Mouse (Mus musculus) ovary, postnatal 14 days (tissue): ENCODE data around the gene Dpm2.

Source experiments
- DNase-seq: peaks from one replicate; pipeline ENCODE4 v3.0.0; 2022; ENCODE audit warnings: low spot score

Gene Dpm2

GRCm38 (mm10) chr2:32585149-32585714 lies 14.6 kb downstream of the Dpm2 start:
- DNase-seq = no peak

GRCm38 (mm10) chr2:32586871-32587351 lies 16.3 kb downstream of the Dpm2 start, which contains the start of gene St6galnac4:
TSS of gene St6galnac4 (plus strand) at chr2:32587095.
- DNase-seq = peak; percentile 77

DNA sequence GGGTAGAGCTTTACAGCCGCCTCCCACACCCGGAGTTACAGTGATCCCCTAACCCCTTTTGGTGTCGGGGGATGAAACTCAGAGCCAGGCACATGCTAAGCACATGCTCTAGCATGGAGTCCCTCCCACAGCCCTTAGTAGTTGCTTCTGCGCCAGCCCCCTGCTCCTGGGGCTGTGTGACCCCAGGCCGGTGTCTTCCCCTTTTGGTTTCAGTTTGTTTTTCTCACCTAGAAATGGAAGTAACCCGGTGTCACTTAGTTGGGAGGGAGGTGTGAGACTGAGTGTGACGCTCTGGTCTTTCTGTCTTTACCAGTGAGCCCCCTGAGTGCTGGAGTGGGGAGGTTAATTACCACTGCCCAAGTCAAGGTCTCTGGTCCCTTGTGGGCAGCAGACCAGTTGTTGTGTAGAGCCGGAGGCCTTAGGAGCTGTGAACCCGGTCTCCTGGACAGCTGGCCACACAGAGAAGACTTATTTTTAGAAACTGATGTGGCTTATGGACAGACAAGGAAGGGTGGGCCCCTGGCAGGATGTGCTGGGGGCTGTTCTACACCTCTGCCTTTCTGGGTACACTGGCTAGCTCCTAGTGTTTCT lies 17.2 kb downstream of the Dpm2 start:
- no peak for DNase-seq

DNA sequence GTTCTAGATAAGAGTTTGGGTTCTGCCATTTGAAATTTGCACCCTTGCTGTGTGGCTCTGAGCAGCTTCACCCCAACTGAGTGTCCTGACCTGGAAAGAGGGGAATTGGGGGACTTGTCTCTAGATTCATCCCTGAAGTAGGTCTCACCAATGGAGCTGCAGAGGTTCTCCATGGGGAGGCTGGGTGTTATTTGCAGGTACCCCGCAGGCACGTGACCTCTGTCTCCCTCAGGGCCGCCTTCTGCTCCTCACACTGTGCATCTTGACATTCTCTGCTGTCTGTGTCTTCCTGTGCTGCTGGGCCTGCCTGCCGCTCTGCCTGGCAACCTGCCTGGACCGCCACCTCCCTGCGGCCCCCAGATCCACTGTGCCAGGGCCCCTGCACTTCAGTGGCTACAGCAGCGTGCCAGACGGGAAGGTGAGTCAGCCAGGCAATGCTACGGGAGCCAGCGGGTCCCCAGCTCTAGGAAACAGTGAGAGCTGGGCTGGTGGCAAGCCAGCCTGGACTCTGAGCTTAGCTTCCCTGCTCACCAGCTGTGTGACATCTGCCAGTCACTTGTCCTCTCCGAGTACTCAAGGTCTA lies 18.6 kb downstream of the Dpm2 start:
- no peak for DNase-seq

- DNase-seq = no peak
Observed at GRCm38 (mm10) chr2:32590224-32590623, 19.6 kb downstream of the Dpm2 start.

DNA sequence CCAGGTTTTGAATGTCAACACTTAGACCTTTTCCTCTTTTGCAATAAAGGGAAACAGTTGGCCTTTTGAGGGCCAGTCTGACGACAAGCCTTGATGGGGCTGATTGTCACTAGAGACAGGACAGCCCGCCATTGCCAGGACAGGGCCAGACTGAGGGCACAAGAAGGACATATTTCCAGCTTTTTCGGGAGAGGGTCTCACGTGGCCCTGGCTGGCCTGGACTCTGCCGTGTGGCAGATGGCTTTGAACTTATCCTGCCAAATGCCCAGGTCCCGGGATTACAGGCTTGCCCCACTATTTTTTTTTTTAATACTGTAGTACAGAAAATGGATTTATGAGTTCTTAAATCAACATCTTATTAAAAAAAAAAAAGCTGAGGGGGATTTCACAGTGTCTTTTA lies 20.6 kb downstream of the Dpm2 start:
- no peak for DNase-seq

DNA sequence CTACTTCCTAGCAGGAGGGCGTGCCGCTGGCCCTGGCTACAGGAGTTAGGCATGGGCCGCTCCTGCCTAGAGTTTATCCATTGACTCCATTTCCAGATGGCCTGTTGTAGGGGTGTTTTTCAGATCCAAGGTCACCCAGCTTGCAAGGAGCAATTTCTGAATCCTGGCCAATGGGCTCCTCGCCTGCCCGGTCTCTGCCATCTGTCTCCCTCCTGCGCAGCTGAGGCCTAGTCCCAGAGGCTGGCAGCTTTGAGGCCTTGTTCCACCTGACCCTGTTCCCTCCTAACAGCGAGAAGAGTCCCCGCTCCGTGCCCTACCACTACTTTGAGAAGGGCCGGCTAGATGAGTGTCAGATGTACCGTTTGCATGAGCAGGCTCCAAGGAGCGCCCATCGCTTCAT lies 26.1 kb downstream of the Dpm2 start:
- DNase-seq = no peak

GRCm38 (mm10) chr2:32597248-32597647 lies 26.6 kb downstream of the Dpm2 start:
- no peak for DNase-seq

GRCm38 (mm10) chr2:32597699-32598098 lies 27.0 kb downstream of the Dpm2 start:
- DNase-seq = no peak

- no peak for DNase-seq
Observed at GRCm38 (mm10) chr2:32598506-32598905, 27.8 kb downstream of the Dpm2 start.

DNA sequence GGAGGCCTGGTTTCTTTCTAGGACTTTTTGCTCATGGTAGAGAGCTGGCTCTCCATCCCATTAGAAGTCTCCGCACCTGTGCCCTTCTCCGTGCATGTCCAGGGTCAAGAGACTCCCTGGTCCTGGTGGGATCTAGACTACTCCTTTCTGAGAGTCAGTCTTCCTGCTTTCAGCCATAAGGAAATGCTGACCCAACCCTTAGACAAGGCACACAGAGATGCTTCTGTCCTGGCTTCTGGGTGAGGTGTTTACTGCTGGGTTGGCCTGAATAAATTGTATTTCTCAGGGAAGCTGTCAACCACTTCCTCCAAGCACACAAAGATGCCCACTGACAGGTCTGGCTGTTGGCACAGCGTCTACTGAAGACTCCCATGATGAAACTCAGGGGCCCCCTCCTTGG lies 28.8 kb downstream of the Dpm2 start, which contains the start of gene St6galnac6:
Gene St6galnac6 (plus strand): TSS at position 301 of the 400 bp plus-strand sequence.
- DNase-seq = no peak

DNA sequence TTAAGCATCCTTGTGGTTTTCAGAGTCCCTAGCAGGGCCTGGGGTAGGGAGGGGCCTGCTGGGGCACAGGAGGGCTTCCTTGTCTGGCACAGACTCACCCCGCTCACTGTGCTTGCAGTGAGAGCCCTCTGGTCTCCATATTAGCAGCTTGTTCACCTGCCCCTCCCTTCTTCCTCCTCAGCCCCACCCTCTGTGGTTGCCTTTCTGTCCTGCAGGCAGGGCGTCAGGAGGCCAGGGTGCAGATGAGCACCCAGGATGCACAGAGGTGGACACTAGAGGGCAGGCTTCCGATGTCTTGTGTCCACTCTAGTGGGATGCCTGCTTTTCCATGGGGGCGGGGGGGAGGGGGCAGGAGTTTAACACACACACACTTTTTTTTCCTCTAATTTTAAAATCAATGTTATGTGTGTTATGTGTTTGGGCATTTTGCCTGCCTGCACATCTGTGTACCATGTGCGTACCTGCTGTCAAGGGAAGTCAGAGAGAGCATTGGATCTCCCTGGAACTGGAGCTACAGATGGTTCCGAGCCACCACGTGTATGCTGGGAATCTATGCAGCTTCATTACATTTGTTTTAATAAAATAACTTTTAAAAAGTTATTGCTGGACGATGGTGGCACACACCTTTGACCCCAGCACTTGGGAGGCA lies 30.9 kb downstream of the Dpm2 start:
- no peak for DNase-seq

DNA sequence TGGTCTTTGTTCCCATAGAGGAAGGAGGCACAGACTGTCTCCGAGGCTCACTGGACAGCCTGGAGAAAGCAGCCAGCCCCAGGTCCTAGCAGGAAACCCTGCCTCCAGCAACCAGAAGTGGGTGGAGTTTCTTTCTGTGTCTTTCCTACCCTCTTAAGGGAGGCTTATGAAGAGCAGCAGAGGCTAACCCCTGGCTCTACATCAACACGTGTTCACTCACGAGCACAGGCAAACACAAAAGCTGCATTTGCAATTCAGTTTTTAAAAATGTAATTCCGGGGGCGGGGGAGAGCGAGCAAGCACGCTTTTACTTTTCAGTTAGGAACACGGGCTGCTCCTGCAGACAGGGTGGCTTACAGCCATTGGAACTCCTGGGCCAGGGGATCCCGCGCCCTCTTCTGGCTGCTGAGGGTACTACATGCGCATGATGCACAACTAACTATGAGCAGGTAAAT lies 32.0 kb downstream of the Dpm2 start:
- DNase-seq = peak; percentile 93

DNA sequence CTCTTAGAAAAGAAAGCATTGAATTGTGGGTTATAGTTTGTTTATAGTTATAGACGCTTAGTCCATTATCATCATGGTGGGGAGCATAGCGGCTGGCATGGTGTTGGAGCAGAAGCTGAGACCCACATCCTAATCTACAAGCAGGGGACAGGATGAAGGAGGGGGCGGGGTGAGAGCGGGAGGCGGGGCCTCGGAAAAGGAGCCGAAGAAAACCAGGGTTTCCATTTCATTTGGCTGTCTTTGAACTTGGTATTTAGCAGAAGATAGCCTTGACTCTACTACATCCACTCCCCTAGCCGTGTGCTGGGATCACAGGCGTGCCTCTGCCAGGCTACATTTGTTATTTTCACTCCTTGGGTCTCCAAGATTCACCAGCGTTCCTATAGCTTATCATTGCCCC lies 34.0 kb downstream of the Dpm2 start:
- DNase-seq = no peak

GRCm38 (mm10) chr2:32606161-32607142 lies 35.8 kb downstream of the Dpm2 start:
- peak; percentile 76 for DNase-seq

DNA sequence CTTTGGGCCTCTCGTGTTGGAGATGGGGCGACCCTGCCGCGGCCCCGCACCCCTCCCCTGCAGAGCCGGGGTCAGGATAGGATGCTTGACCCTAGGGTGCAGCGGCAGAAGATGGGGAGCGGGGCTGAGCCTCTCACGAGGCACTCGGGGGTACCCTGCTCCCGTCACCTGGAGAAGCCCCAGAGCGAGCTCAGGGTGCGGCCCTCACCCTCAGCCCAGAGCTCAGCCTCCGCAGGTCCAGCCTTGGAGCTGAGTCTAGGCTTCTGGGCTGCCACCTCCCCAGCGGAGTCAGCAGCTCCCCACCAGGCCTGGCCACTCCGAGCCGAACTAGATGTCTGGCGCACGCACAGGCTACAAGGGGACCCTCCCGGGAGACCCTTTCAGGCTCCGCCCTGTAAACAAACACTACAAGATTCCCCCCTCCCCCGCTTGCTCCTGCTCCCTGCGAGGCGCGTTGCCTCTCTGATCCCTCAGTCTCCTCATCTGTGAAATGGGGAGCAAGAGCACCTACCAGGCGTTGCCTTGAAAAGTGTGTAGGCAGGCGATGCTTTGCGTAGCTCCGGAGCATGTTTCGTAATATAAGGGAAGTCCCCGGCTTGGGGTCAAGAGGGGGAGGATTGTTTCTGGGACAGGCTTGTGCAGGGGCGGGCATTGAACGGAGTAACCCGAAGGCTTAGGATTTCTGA lies 36.7 kb downstream of the Dpm2 start:
- no peak for DNase-seq

DNA sequence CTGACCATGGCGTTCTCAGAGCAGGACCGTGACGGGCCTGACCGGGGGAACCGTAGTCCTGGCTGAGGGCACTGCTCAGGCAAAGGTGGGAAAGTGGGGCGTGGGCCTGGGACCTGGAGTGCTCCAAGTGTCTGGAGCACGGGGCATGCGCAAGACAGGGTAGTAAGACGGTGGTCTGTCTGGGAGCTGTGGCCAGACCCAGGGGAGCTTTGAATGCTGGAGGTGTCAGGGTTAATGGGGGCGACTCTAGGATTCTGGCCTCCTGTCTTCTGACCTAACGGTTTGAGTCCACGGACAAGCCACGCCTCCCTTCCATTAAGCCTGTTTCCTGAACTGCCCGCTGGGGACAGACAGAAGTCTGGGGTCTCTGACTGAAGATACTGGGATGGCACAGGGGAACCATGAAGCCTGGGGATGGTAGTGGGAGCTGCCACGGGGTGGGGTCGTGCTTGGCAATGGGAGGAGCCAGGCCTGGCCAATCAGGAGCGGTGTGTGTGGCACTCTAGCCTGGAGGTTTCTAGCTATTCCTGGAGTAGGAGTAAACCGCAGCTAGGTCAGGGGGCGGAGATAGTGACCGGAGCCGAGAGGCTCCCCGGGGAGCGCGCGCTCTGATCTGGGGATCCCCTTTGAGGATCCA lies 37.6 kb downstream of the Dpm2 start:
- peak; percentile 63 for DNase-seq

DNA sequence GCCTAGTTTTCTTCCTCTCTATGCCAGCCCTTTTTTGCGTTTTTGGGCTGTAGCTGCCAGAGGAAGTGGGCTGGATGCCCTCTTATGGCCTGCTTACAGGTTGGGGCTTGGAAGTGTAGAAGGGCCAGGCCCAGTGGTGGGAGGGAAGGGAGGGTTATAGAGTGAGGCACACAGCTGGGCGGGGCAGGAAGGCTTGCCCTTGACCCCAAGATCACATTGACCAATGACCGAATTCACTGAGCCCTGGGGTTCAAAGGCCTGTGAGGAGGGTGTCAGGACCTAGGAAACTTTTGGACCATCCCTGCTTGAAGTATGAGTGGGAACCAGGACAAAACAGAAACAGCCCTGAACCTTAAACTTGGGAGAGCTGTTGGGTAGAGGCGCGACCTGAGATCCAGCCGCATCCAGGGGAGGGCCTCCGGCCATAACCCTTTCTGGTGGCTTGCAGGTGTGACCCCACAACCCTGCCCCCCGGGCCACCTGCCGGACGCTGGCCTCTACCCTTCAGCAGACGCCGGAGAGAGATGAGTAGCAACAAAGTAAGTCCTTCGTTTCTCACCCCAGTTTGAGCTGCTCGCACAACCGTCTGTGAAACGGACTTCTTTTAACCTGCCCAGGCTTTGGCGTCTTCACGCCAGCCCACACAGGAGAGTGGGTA lies 38.2 kb downstream of the Dpm2 start:
- no peak for DNase-seq

DNA sequence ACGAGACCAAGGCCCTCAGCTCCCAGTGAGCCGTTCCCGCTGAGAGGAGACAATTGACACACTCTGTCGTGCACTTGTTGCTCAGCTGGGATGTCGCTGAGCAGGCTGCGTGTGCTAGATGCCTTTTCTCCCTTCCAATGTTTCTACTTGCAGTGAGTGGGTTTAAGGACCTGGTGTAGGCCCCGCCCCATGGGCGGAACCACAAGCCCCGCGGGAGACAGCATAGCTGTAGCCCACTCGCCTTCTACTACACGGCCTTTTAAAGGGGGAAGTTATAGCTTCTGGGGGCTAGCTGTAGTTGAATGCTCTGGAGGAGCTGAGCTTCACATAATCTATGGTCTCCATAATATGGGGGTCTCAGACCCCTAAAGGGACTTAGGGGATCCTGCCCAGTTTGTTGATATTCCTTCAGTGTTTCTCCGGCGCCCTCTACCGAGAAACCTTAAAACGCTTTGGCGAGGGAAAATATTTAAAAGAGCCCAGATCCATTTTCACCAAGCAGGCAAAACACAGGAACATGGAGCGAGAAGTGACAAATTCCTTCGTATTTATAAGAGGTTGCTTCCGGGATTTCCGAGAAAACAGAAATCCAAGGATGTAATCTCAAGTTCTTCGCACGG lies 40.1 kb downstream of the Dpm2 start:
- no peak for DNase-seq

- no peak for DNase-seq
Observed at GRCm38 (mm10) chr2:32612274-32612673, 41.6 kb downstream of the Dpm2 start.
